Mouse (Mus musculus): Measurements from ENCODE around the gene Acadvl.

DNA sequence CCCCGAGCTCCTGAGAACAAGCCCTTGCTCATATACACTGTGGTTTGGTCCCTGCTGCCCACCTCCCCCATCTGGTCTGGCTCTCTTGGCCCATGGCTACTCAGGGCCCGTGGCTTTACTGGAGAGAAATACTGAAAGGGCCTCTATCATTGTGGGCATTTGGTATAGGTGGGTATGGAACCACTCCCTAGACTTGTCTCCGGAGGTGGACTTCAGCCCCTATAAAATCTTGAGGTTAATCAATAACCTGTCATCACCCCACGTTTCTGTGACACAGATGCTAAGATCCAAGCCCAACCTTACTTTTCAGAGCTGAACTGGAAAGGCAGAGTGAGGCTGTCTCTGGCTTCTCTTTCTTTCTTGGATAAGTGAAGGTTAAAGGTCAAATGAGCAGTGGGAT lies 46.4 kb downstream of the Acadvl start:
- TF ChIP-seq CTCF (IDR thresholded peaks at IDR 0.05 in 2 of 3, conservative IDR thresholded peaks at IDR 0.05 in 1 of 3; ENCODE audit: control insufficient read depth in 1 of 3, insufficient read depth in 1 of 3, low read depth in 2 of 3, low read length in 3 of 3, poor library complexity in 1 of 3, severe bottlenecking in 1 of 3) (no peak), POLR2AphosphoS2 (IDR thresholded peaks at IDR 0.05; ENCODE audit: low read length) (peak; percentile 13; the same call in 1 of the 2 replicates), EP300 (IDR thresholded peaks at IDR 0.05; ENCODE audit: low read depth in 1 of 2, low read length in 2 of 2) (no peak), USF2 (IDR thresholded peaks at IDR 0.05; ENCODE audit: borderline replicate concordance in 1 of 2, insufficient read depth in 1 of 2, low read depth in 1 of 2, low read length in 2 of 2) (no peak), GATA1 (IDR thresholded peaks at IDR 0.05; ENCODE audit: low read depth, low read length) (no peak), USF1 (IDR thresholded peaks at IDR 0.05; ENCODE audit: low read depth, low read length) (no peak), TBP (IDR thresholded peaks at IDR 0.05; ENCODE audit: low read depth, low read length) (no peak), MYC (IDR thresholded peaks at IDR 0.05; ENCODE audit: low read depth, low read length) (no peak), RCOR1 (IDR thresholded peaks at IDR 0.05; ENCODE audit: low read depth, low read length) (no peak), KAT2A (conservative IDR thresholded peaks at IDR 0.05; ENCODE audit: low read depth, low read length) (no peak)
